ENCODE assay signal across 8 mouse cellular contexts in genomic region chr5:111331099-111331435, GRCm38 (mm10). TPM values are rescaled to one million over a fixed set of nuclear protein-coding genes. Genes with fewer than 3 reads are reported as not detected.
A peak's percentile ranks its signal among the peaks of the same experiment; 100 is the strongest.
DNase-seq lines count a peak whose midpoint lies in the region; ATAC-seq and TF ChIP-seq lines count a peak whose summit lies in the region.

No protein-coding gene starts in this region.

- ATAC-seq in forebrain, embryonic 16.5 days: no peak
- 0 out of 2 replicates have a peak, but pooled peaks have one; percentile 28 for ATAC-seq in megakaryocyte, adult 5-6 weeks (ENCODE audit: poor library complexity, severe bottlenecking)

- H3K4me2 ChIP-seq in forebrain, embryonic 16.5 days (ENCODE audit: low read length): peak overlapping the region; percentile 90

- no peak for TF ChIP-seq POLR2A in kidney, adult 2 months (IDR thresholded peaks at IDR 0.05; ENCODE audit: low read depth, low read length)

- H3K9me3 ChIP-seq in forebrain, embryonic 16.5 days (ENCODE audit: control insufficient read depth, low read length): no peaks in the 10 kb centered on the region

- under 1% methylated on average over 14 of the region's 14 CpGs for WGBS in kidney, adult 2 months
- under 1% methylated on average over 14 of the region's 14 CpGs for WGBS in forebrain, embryonic 16.5 days

- no peak for DNase-seq in kidney, adult 2 months
- DNase-seq in kidney, postnatal 14 days: no peak
- peak; percentile 53 for DNase-seq in R1 (ENCODE audit: low read depth, low spot score)
- DNase-seq in adrenal gland, postnatal 10 days: no peak
- no peak for DNase-seq in adrenal gland, adult (ENCODE audit: inconsistent age in 2 of 2, low spot score in 1 of 2)
- DNase-seq in frontal cortex, postnatal 25 days (ENCODE audit: low spot score in 2 of 2): no peak

- H3K27ac ChIP-seq in kidney, adult 2 months (ENCODE audit: insufficient read depth, low read depth, low read length): peak overlapping the region; percentile 67
- peak overlapping the region; percentile 85 for H3K27ac ChIP-seq in forebrain, embryonic 16.5 days (ENCODE audit: low read length)

- no peak for TF ChIP-seq CTCF in kidney, adult 2 months (conservative IDR thresholded peaks at IDR 0.05; ENCODE audit: insufficient read depth, insufficient read length, low read depth, low read length)

- peak overlapping the region; percentile 86 for H3K4me3 ChIP-seq in kidney, adult 2 months (ENCODE audit: insufficient read depth, low read depth, low read length)
- H3K4me3 ChIP-seq in forebrain, embryonic 16.5 days (replicated peaks; ENCODE audit: low read length): peak overlapping the region; percentile 99

- peak overlapping the region; percentile 93 for H3K9ac ChIP-seq in forebrain, embryonic 16.5 days (replicated peaks; ENCODE audit: low read depth, low read length)

- no peaks in the 10 kb centered on the region for H3K36me3 ChIP-seq in kidney, adult 2 months (ENCODE audit: control insufficient read depth, insufficient read depth, low read length)
- 0 out of 2 replicates have a peak, but pooled peaks cover 3% of the 10 kb centered on the region for H3K36me3 ChIP-seq in forebrain, embryonic 16.5 days (ENCODE audit: control insufficient read depth, insufficient read depth)

- no peaks in the 10 kb centered on the region for H3K27me3 ChIP-seq in kidney, adult 2 months (replicated peaks; ENCODE audit: control insufficient read depth, insufficient read depth, low read length)
- H3K27me3 ChIP-seq in forebrain, embryonic 16.5 days (replicated peaks; ENCODE audit: control insufficient read depth, insufficient read depth, low read length): no peaks in the 10 kb centered on the region

- H3K4me1 ChIP-seq in kidney, adult 2 months (ENCODE audit: control insufficient read depth, insufficient read depth, low read length): peaks cover 14% of the 10 kb centered on the region
- H3K4me1 ChIP-seq in forebrain, embryonic 16.5 days (replicated peaks; ENCODE audit: control insufficient read depth, insufficient read depth, low read length): peaks cover 17% of the 10 kb centered on the region

RNA-seq across cellular contexts. Expression of gene Pitpnb, which starts 0.5 kb away (rescaled TPM):
- polyA plus RNA-seq in kidney, adult 2 months (2012; rRNA removed): 47.4 and 54.1 TPM in 2 replicates
- polyA plus RNA-seq in forebrain, embryonic 16.5 days (2015; fragmentation: Nextera tagmentation; extraction: Ambion mirVana): 107 and 112 TPM in 2 replicates
- 43.2 and 46.7 TPM in 2 replicates for total RNA-seq in megakaryocyte, adult 5-6 weeks (2015)
- total RNA-seq in megakaryocyte, adult 5-6 weeks (2017): 12.6 and 18.2 TPM in 2 replicates
- 10 to 100 TPM; 67.2 to 67.7 TPM for total RNA-seq in adrenal gland, postnatal 10 days (2021)
